Mouse (Mus musculus): ENCODE measurements around the gene Bhlhb9. TPM values are rescaled to one million over a fixed set of nuclear protein-coding genes. Genes with fewer than 3 reads are reported as not detected.
"Not testable (repeated sequence)": the region's sequence is repeated elsewhere in the genome, so short reads cannot be mapped to it uniquely, and the experiment has no call there.

Bhlhb9 gene
- polyA plus RNA-seq (2016; fragmentation: Nextera tagmentation; extraction: Ambion mirVana) = 61.1 and 67.1 TPM in 2 replicates

- H3K4me1 ChIP-seq; H3K9me3 ChIP-seq; DNase-seq (ENCODE audit: low spot score); H3K27me3 ChIP-seq (ENCODE audit: insufficient read depth, poor library complexity, severe bottlenecking): not testable (repeated sequence)
- WGBS = 6% methylated on average over 4 of the region's 5 CpGs
- Histone ChIP-seq H3K4me3 (peak within 1 kb of the TSS; percentile 68), H3K36me3 (peaks cover 25% of the 10 kb centered on the region), H3K27ac (peak within 1 kb of the TSS; percentile 72)
These were observed at the start of gene Bhlhb9 for GRCm38 (mm10) chrX:135797212-135797644. Gene Bhlhb9, plus strand, starts transcription at chrX:135797594.

DNA sequence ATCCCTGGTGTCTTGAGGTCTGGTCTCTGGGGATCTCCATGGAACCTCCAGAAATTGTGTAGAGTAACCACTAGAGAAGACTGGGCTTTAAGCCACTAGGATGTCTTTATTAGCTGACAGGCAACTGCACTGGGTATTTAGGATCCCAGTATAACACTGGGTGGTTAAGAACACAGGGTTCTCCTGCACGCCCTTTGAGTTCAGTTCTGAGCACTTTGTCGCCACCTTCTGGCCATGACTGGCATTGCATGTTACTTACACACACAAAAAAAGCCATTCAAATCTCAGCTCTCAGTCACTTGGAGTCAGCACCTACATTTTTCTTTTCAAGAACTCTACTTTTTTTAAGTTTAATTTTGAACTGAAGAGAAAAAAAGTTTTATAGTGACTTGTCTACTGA lies 44.6 kb upstream of the Bhlhb9 start:
- 3% methylated on average over 2 of the region's 2 CpGs for WGBS
- H3K27ac ChIP-seq = no peak overlapping the region
- DNase-seq (ENCODE audit: low spot score) = peak; percentile 81

DNA sequence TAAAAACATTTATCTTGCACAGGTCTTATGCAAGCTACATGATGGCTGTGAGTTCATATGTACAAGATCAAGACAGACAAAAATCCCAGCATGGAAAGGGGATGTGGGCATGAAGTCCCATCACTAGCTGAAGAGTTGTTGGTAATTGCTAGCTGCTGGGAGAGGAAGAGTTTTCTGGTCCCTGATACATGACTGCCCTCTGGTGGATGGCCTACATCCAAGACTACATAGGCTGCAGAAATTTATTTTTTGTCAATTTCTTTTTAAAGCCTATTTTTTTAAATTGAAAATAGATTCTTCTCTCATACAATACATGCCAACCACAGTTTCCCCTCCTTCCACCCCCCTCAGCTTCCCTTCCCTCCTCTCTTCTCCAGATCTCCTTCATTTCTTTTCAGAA lies 35.7 kb upstream of the Bhlhb9 start:
- Histone ChIP-seq H3K36me3 (0 out of 2 replicates have a peak, but pooled peaks cover 9% of the 10 kb centered on the region), H3K27me3 (ENCODE audit: insufficient read depth, poor library complexity, severe bottlenecking) (no peaks in the 10 kb centered on the region), H3K4me1 (no peaks in the 10 kb centered on the region), H3K4me3 (no peak overlapping the region), H3K9me3 (no peaks in the 10 kb centered on the region), H3K27ac (no peak overlapping the region)
- DNase-seq (ENCODE audit: low spot score) = no peak

More for the DNA sequence above, 44.6 kb upstream of the Bhlhb9 start:
- Histone ChIP-seq H3K4me1 (no peaks in the 10 kb centered on the region), H3K4me3 (no peak overlapping the region), H3K9me3 (no peaks in the 10 kb centered on the region), H3K27me3 (ENCODE audit: insufficient read depth, poor library complexity, severe bottlenecking) (no peaks in the 10 kb centered on the region), H3K36me3 (no peaks in the 10 kb centered on the region)

DNA sequence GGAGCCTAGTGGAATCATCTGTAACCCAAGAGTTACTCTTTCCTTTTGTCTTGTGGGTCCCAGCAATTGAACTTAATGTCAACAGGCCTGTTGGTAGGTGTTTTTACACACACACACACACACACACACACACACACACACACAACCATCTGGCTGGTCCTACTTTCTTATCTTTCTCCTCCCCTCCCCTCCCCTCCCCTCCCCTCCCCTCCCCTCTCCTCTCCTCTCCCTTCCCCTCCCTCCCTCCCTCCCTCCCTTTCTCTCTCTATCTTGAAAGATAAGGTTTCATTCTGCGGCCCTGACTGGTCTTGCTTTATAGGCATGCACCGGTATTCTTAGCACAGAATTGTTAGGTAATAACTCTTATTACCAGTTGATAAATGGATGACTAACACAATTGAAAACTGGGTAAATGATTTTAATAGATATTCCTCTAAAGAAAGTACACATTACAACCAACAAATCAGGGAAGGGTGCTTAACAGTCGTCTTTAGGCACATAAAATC lies 29.3 kb upstream of the Bhlhb9 start:
- Histone ChIP-seq H3K4me3 (no peak overlapping the region), H3K9me3 (no peaks in the 10 kb centered on the region), H3K27ac (no peak overlapping the region), H3K4me1 (no peaks in the 10 kb centered on the region), H3K27me3 (ENCODE audit: insufficient read depth, poor library complexity, severe bottlenecking) (no peaks in the 10 kb centered on the region), H3K36me3 (no peaks in the 10 kb centered on the region)
- WGBS = 26% methylated on average over 3 of the region's 3 CpGs
- DNase-seq (ENCODE audit: low spot score) = no peak

GRCm38 (mm10) chrX:135768565-135768964 lies 28.8 kb upstream of the Bhlhb9 start:
- Histone ChIP-seq H3K36me3 (no peaks in the 10 kb centered on the region), H3K4me3 (no peak overlapping the region), H3K9me3 (no peaks in the 10 kb centered on the region), H3K4me1 (no peaks in the 10 kb centered on the region), H3K27me3 (ENCODE audit: insufficient read depth, poor library complexity, severe bottlenecking) (no peaks in the 10 kb centered on the region), H3K27ac (no peak overlapping the region)
- WGBS = 58% methylated on average over 2 of the region's 2 CpGs
- DNase-seq (ENCODE audit: low spot score) = no peak

DNA sequence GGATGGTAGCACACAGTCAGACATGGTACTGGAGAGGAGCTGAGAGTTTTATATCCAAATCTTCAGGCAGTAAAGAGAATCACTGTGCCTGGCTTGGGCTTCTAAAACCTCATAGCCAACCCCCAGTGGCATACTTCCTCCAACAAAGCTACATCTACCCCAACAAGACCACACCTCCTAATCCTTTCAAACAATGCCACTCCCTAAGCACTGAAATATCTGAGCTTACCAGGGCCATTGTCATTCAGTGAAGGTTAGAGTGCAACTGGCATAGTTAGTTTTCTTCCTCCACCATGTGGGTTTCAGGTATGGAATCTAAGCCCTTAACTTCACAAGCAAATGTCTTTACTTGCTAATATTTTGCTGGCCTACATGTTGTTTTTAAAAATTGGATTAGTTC lies 5.9 kb upstream of the Bhlhb9 start:
- DNase-seq (ENCODE audit: low spot score) = no peak
- no peak overlapping the region for H3K27ac ChIP-seq
- H3K4me3 ChIP-seq = no peak overlapping the region
- no peaks in the 10 kb centered on the region for H3K36me3 ChIP-seq
- H3K4me1 ChIP-seq = no peaks in the 10 kb centered on the region
- H3K27me3 ChIP-seq (ENCODE audit: insufficient read depth, poor library complexity, severe bottlenecking) = no peaks in the 10 kb centered on the region
- H3K9me3 ChIP-seq = no peaks in the 10 kb centered on the region

GRCm38 (mm10) chrX:135792326-135792725 lies 5.1 kb upstream of the Bhlhb9 start:
- no peaks in the 10 kb centered on the region for H3K9me3 ChIP-seq
- H3K27me3 ChIP-seq (ENCODE audit: insufficient read depth, poor library complexity, severe bottlenecking) = no peaks in the 10 kb centered on the region
- H3K36me3 ChIP-seq = no peaks in the 10 kb centered on the region
- H3K4me1 ChIP-seq = no peaks in the 10 kb centered on the region
- H3K27ac ChIP-seq = no peak overlapping the region
- no peak for DNase-seq (ENCODE audit: low spot score)
- WGBS = 81% methylated on average over 6 of the region's 6 CpGs
- H3K4me3 ChIP-seq = no peak overlapping the region

GRCm38 (mm10) chrX:135795591-135796304 lies 1.6 kb upstream of the Bhlhb9 start:
- peak overlapping the region; percentile 68 for H3K4me3 ChIP-seq
- not testable (repeated sequence) for H3K27me3 ChIP-seq (ENCODE audit: insufficient read depth, poor library complexity, severe bottlenecking); H3K4me1 ChIP-seq; H3K9me3 ChIP-seq
- DNase-seq (ENCODE audit: low spot score) = peak; percentile 75
- H3K36me3 ChIP-seq = peaks cover 18% of the 10 kb centered on the region
- 20% methylated on average over 26 of the region's 27 CpGs for WGBS
- H3K27ac ChIP-seq = peak overlapping the region; percentile 72

- H3K4me1 ChIP-seq; DNase-seq (ENCODE audit: low spot score); H3K9me3 ChIP-seq; H3K27me3 ChIP-seq (ENCODE audit: insufficient read depth, poor library complexity, severe bottlenecking): not testable (repeated sequence)
- Histone ChIP-seq H3K4me3 (peak overlapping the region; percentile 68), H3K27ac (peak overlapping the region; percentile 72), H3K36me3 (peaks cover 25% of the 10 kb centered on the region)
- 15% methylated on average over 26 of the region's 26 CpGs for WGBS
These were observed 836 bp upstream of the Bhlhb9 start for GRCm38 (mm10) chrX:135796305-135797211.

DNA sequence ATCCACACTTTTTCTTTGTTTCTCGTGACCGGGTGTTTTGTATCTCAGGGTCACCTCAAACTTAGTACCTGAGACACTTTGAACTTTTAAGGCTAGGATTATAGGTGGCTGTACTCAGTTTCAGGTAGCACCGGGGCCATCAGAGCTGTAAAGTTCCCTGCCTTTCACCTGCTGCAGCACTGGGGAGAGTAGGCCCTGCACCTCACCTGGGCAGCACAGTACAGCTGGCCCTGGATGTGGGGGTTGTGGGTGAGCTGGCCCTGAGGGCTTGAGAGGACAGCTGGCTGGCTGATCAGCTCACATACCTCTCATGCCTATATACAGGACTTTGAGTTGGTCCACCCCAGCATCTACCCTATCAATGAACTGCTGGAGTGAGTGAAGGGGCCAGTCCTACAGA lies 6.8 kb downstream of the Bhlhb9 start:
- Histone ChIP-seq H3K4me3 (no peak overlapping the region), H3K4me1 (no peaks in the 10 kb centered on the region), H3K9me3 (no peaks in the 10 kb centered on the region), H3K36me3 (peaks cover 21% of the 10 kb centered on the region), H3K27me3 (ENCODE audit: insufficient read depth, poor library complexity, severe bottlenecking) (no peaks in the 10 kb centered on the region), H3K27ac (no peak overlapping the region)
- WGBS = 87% methylated on average over 3 of the region's 3 CpGs
- no peak for DNase-seq (ENCODE audit: low spot score)

DNA sequence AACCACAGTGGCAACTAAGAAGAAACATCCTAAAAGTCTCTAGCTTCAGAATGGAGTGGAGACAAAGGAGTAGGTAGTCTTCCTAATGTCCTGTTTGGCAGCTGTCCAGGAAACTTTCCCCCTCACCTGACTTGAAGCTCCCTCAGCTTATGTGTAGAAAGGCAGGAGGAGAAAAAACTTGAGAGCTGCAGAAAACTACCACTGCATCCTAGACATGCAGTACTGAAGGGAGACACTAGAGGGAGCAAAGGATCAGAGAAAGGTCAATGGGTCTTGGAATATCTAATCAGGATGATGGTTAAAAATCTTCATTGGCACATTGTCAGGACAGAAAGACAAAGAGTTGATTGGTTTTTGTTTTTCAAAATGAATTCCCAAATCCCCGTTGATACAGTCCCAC lies 8.4 kb downstream of the Bhlhb9 start:
- Histone ChIP-seq H3K36me3 (peaks cover 6% of the 10 kb centered on the region; the same call in 1 of the 2 replicates), H3K4me3 (no peak overlapping the region), H3K4me1 (no peaks in the 10 kb centered on the region), H3K9me3 (no peaks in the 10 kb centered on the region), H3K27ac (no peak overlapping the region), H3K27me3 (ENCODE audit: insufficient read depth, poor library complexity, severe bottlenecking) (no peaks in the 10 kb centered on the region)
- DNase-seq (ENCODE audit: low spot score) = no peak
- 16% methylated on average over 1 of the region's 1 CpGs for WGBS

DNA sequence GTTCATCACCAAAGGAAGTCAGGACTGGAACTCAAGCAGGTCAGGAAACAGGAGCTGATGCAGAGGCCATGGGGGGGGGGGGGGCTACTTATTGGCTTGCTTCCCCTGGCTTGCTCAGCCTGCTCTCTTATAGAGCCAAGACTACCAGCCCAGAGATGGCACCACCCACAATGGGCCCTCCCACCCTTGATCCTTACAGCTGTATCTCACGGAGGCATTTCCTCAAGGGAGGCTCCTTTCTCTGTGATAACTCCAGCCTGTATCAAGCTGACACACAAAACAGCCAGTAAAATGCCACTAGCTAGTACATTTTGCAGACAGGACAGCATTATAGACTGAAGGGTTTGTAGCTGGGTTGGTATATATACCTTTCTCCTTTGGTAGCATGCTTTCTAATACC lies 38.5 kb downstream of the Bhlhb9 start:
- H3K4me1 ChIP-seq; H3K4me3 ChIP-seq; H3K27ac ChIP-seq; H3K36me3 ChIP-seq; H3K27me3 ChIP-seq (ENCODE audit: insufficient read depth, poor library complexity, severe bottlenecking); DNase-seq (ENCODE audit: low spot score); H3K9me3 ChIP-seq: not testable (repeated sequence)
- WGBS = 32% methylated on average over 1 of the region's 1 CpGs

- Histone ChIP-seq H3K27me3 (ENCODE audit: insufficient read depth, poor library complexity, severe bottlenecking) (no peaks in the 10 kb centered on the region), H3K9me3 (no peaks in the 10 kb centered on the region), H3K27ac (no peak overlapping the region), H3K4me1 (no peaks in the 10 kb centered on the region), H3K4me3 (no peak overlapping the region), H3K36me3 (no peaks in the 10 kb centered on the region)
- WGBS = 82% methylated on average over 2 of the region's 2 CpGs
- DNase-seq (ENCODE audit: low spot score) = no peak
These were observed 40.5 kb downstream of the Bhlhb9 start for GRCm38 (mm10) chrX:135837896-135838295.
